Mouse (Mus musculus) retina, embryonic 14.5 days (tissue): Measurements from ENCODE around the gene Dlg2.
A peak's percentile ranks its signal among the peaks of the same experiment; 100 is the strongest.

Experiments used
- DNase-seq: peaks from one replicate; pipeline ENCODE4 v3.0.0-alpha.2; 2015; ENCODE audit warnings: low spot score

The Dlg2 gene

GRCm38 (mm10) chr7:92392052-92392640 lies 1915.7 kb downstream of the Dlg2 start:
- DNase-seq = no peak

GRCm38 (mm10) chr7:92396783-92397182 lies 1920.3 kb downstream of the Dlg2 start:
- DNase-seq = no peak

GRCm38 (mm10) chr7:92398841-92399240 lies 1922.4 kb downstream of the Dlg2 start:
- no peak for DNase-seq

- DNase-seq = no peak
Measured at GRCm38 (mm10) chr7:92400551-92400950, 1924.1 kb downstream of the Dlg2 start.

GRCm38 (mm10) chr7:92401001-92401688 lies 1924.7 kb downstream of the Dlg2 start:
- DNase-seq = no peak

- no peak for DNase-seq
Measured at GRCm38 (mm10) chr7:92408479-92408878, 1932.0 kb downstream of the Dlg2 start.

- DNase-seq = no peak
Measured at GRCm38 (mm10) chr7:92420474-92420873, 1944.0 kb downstream of the Dlg2 start.

- no peak for DNase-seq
Measured at GRCm38 (mm10) chr7:92423017-92423416, 1946.5 kb downstream of the Dlg2 start.

- no peak for DNase-seq
Measured at GRCm38 (mm10) chr7:92424703-92425102, 1948.2 kb downstream of the Dlg2 start.

GRCm38 (mm10) chr7:92427280-92427679 lies 1950.8 kb downstream of the Dlg2 start:
- DNase-seq = no peak

GRCm38 (mm10) chr7:92428629-92429028 lies 1952.2 kb downstream of the Dlg2 start:
- no peak for DNase-seq

GRCm38 (mm10) chr7:92430254-92430653 lies 1953.8 kb downstream of the Dlg2 start:
- no peak for DNase-seq

- DNase-seq = no peak
Measured at GRCm38 (mm10) chr7:92437168-92437567, 1960.7 kb downstream of the Dlg2 start.

- peak; percentile 77 for DNase-seq
Measured at GRCm38 (mm10) chr7:92439503-92440487, 1963.3 kb downstream of the Dlg2 start.

- no peak for DNase-seq
Measured at GRCm38 (mm10) chr7:92441611-92442010, 1965.1 kb downstream of the Dlg2 start.

GRCm38 (mm10) chr7:92442082-92442481 lies 1965.6 kb downstream of the Dlg2 start:
- DNase-seq = no peak

- DNase-seq = no peak
Measured at GRCm38 (mm10) chr7:92447938-92448337, 1971.5 kb downstream of the Dlg2 start.

GRCm38 (mm10) chr7:92448782-92449575 lies 1972.5 kb downstream of the Dlg2 start:
- DNase-seq = no peak

- no peak for DNase-seq
Measured at GRCm38 (mm10) chr7:92454176-92454575, 1977.7 kb downstream of the Dlg2 start.

- DNase-seq = no peak
Measured at GRCm38 (mm10) chr7:92455927-92456326, 1979.5 kb downstream of the Dlg2 start.

GRCm38 (mm10) chr7:92457791-92458190 lies 1981.3 kb downstream of the Dlg2 start:
- no peak for DNase-seq

GRCm38 (mm10) chr7:92458308-92458707 lies 1981.8 kb downstream of the Dlg2 start:
- DNase-seq = no peak
